Mouse (Mus musculus) CH12.LX (cell line): ENCODE measurements around the gene Plod3.

Experiments used
- CTCF ChIP-seq, 2 experiments: IDR thresholded peaks in 1 of 2; conservative IDR thresholded peaks in 1 of 2; 2 replicates each; pipeline ENCODE4 v1.5.1; 2011 to 2012; ENCODE audit warnings: low read depth in 2 of 2, low read length in 2 of 2, improper control_type of control experiment in 1 of 2, inconsistent platforms in 1 of 2, mild to moderate bottlenecking in 1 of 2, moderate library complexity in 1 of 2
- E2F4 ChIP-seq: IDR thresholded peaks from 2 replicates; pipeline ENCODE4 v1.6.1; 2011; ENCODE audit warnings: low read depth, low read length, improper control_type of control experiment; ENCODE audit not compliant: insufficient replicate concordance
- HCFC1 ChIP-seq: IDR thresholded peaks from 2 replicates; pipeline ENCODE4 v1.6.1; 2012; ENCODE audit warnings: low read depth, mild to moderate bottlenecking, inconsistent platforms, low read length, improper control_type of control experiment
- POLR2A ChIP-seq: IDR thresholded peaks from 2 replicates; pipeline ENCODE4 v1.6.1; 2011; ENCODE audit warnings: low read depth, mild to moderate bottlenecking, improper control_type of control experiment, low read length
- RCOR1 ChIP-seq: conservative IDR thresholded peaks from 2 replicates; pipeline ENCODE4 v1.6.1; 2012; ENCODE audit warnings: low read depth, mild to moderate bottlenecking, inconsistent platforms, low read length, improper control_type of control experiment
- UBTF ChIP-seq: IDR thresholded peaks from 2 replicates; pipeline ENCODE4 v1.6.1; 2012; ENCODE audit warnings: low read depth, mild to moderate bottlenecking, inconsistent platforms, low read length, improper control_type of control experiment, moderate library complexity
- USF1 ChIP-seq: IDR thresholded peaks from 2 replicates; pipeline ENCODE4 v1.6.1; 2014; ENCODE audit warnings: low read depth, mild to moderate bottlenecking, inconsistent platforms, low read length, improper control_type of control experiment
- ZKSCAN1 ChIP-seq: IDR thresholded peaks from 2 replicates; pipeline ENCODE4 v1.6.1; 2012; ENCODE audit warnings: low read depth, inconsistent platforms, low read length, improper control_type of control experiment, borderline replicate concordance

- TF ChIP-seq CTCF (conservative IDR thresholded peaks at IDR 0.05 in 1 of 2, IDR thresholded peaks at IDR 0.05 in 1 of 2; ENCODE audit: low read depth in 2 of 2, low read length in 2 of 2): no peak
- no peak for TF ChIP-seq ZKSCAN1
- no peak for TF ChIP-seq UBTF
- no peak for TF ChIP-seq USF1
- no peak for TF ChIP-seq POLR2A
- TF ChIP-seq HCFC1: no peak
- no peak for TF ChIP-seq RCOR1
- TF ChIP-seq E2F4: no peak
Observed at GRCm38 (mm10) chr5:137030416-137030810, 43.6 kb downstream of the Plod3 start.
